Mouse (Mus musculus) embryonic facial prominence, embryonic 12.5 days (tissue): ENCODE measurements around the gene Zfp507. TPM values are rescaled to one million over a fixed set of nuclear protein-coding genes. Genes with fewer than 3 reads are reported as not detected.

Experiments used
- ATAC-seq: fragments of 200-750 bp; cut with Nextera tagmentation; 2 replicates; pipeline ENCODE4 v1.8.0; 2017; ENCODE audit not compliant: insufficient number of reproducible peaks, insufficient read depth, low FRiP score, low TSS enrichment
- H3K27ac ChIP-seq: fragments of 300-500 bp; sonication (generic); 2 replicates; pipeline ENCODE4 v1.5.1; 2016; ENCODE audit warnings: mild to moderate bottlenecking
- H3K27me3 ChIP-seq: fragments of 300-500 bp; sonication (generic); 2 replicates; pipeline ENCODE4 v1.6.1; 2016; ENCODE audit warnings: mild to moderate bottlenecking, moderate library complexity
- H3K36me3 ChIP-seq: fragments of 300-500 bp; sonication (generic); 2 replicates; pipeline ENCODE4 v1.6.1; 2016; ENCODE audit warnings: mild to moderate bottlenecking
- H3K4me1 ChIP-seq: fragments of 300-500 bp; sonication (generic); 2 replicates; pipeline ENCODE4 v1.6.1; 2016
- H3K4me2 ChIP-seq: fragments of 300-500 bp; sonication (generic); replicated peaks from 2 replicates; pipeline ENCODE4 v1.6.1; 2016; ENCODE audit warnings: mild to moderate bottlenecking, moderate library complexity
- H3K4me3 ChIP-seq: fragments of 300-500 bp; sonication (generic); 2 replicates; pipeline ENCODE4 v1.5.1; 2016; ENCODE audit warnings: mild to moderate bottlenecking
- H3K9ac ChIP-seq: fragments of 300-500 bp; sonication (generic); 2 replicates; pipeline ENCODE4 v1.6.1; 2016; ENCODE audit warnings: mild to moderate bottlenecking, moderate library complexity
- H3K9me3 ChIP-seq: fragments of 300-500 bp; sonication (generic); 2 replicates; pipeline ENCODE4 v1.6.1; 2016; ENCODE audit warnings: mild to moderate bottlenecking, moderate library complexity
- WGBS: fragments of 180-500 bp; shearing (Covaris S2); methylation state at CpG from one replicate; pipeline ENCODE4 v1.1.7; 2016; 5-methylcytosine and 5-hydroxymethylcytosine counted together
- polyA plus RNA-seq: library from polyadenylated mRNA; unstranded; fragments of >200 nt; fragmentation: Nextera tagmentation; extraction: Ambion mirVana; gene quantifications from 2 replicates; pipeline ENCODE4 v1.2.1, GENCODE M21; 2016

Zfp507 gene
- polyA plus RNA-seq, 1 experiment from 2014 or later = 29.7 TPM

DNA sequence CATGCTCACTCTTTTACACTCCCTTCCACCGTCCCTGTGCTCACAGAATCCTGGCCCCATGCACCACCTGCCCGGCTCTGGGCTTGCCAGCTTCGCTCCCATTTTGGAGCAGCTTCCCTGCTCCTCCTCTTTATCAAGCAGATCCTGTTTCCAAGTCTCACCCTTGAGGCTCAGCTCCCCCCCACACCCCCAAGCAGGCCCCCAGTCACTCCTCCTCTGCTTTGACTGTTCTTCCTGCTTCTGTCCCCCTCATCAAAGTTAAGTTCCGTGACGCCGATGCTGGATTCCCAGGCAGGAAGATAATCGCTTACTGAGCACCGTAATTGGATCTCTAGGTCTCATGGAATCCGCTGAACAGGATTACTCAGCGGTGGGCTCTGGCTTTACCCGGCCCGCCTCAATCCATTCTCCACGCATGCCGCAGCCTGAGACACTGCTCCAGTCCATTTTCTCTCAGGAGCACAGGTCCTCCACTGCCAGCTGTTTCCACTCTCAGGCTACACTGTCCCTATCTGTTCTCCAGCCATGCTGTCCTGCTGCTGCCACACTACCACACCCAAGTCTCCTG lies 55.3 kb downstream of the Zfp507 start:
- Histone ChIP-seq H3K4me2 (no peak overlapping the region), H3K9me3 (no peaks in the 10 kb centered on the region), H3K9ac (no peak overlapping the region), H3K36me3 (peaks cover 48% of the 10 kb centered on the region), H3K27me3 (no peaks in the 10 kb centered on the region), H3K4me3 (no peak overlapping the region), H3K27ac (no peak overlapping the region), H3K4me1 (no peaks in the 10 kb centered on the region)
- ATAC-seq = peak; percentile 57; the same call in 1 of the 2 replicates
- 40% methylated on average over 14 of the region's 14 CpGs for WGBS

DNA sequence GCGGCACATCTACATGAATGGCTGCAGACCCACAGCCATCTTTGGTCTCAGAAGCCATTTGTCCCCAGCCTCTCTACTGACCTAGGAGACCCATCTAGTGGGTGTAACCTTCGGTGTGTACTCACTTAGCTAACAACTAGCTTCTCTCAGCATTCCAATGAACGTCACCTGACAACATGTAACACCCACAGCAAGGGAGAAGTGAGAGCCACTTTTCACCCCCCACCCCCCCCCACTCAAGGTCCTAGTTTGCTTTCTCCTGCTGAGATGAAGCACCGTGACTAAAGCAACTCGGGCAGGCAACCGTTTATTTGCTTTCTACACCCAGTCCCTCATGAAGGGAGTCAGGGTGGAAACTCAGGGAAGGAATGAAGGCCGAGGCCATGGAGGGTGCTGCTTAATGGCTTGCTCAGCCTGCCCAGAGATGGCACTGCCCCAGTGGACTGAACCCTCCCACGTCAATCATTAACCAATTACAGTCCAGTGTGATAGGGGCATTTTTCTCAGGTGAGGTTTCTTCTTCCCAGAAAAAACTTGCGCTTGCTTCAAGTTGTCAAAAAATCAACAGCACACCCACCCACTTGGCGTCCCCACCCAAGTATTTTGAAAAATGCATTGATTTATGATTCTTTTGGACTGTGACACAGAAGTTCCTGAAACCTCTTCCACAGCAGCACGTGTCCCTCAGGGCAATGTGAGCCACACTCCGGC lies 56.0 kb downstream of the Zfp507 start:
- no peaks in the 10 kb centered on the region for H3K27me3 ChIP-seq
- no peak overlapping the region for H3K27ac ChIP-seq
- no peaks in the 10 kb centered on the region for H3K4me1 ChIP-seq
- no peaks in the 10 kb centered on the region for H3K9me3 ChIP-seq
- H3K4me2 ChIP-seq = no peak overlapping the region
- peaks cover 48% of the 10 kb centered on the region for H3K36me3 ChIP-seq
- H3K9ac ChIP-seq = no peak overlapping the region
- H3K4me3 ChIP-seq = no peak overlapping the region
- WGBS = 85% methylated on average over 12 of the region's 12 CpGs
- no peak for ATAC-seq

DNA sequence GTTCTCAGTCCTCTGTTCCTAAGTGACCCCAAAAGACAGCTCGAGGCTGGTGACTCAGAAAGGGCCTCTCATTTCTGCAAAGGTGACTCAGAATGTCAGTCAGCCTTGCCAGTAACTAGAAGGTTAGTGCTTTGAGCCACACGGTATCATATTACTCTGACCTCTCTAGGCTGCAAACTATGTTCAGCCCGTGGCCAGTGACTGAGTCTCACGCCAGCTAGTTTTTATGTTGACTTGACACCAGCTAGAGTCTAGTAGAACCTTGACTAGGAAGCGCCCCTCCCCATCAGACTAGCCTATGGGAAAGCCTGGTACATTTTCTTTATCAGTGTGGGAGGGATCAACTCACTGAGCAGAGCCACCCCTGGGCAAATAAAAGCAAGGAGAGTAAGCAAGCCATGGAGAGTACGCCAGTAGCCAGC lies 57.5 kb downstream of the Zfp507 start:
- no peak overlapping the region for H3K4me2 ChIP-seq
- H3K9me3 ChIP-seq = no peaks in the 10 kb centered on the region
- H3K27ac ChIP-seq = no peak overlapping the region
- H3K4me3 ChIP-seq = no peak overlapping the region
- H3K36me3 ChIP-seq = peaks cover 50% of the 10 kb centered on the region
- WGBS = 76% methylated on average over 6 of the region's 6 CpGs
- H3K4me1 ChIP-seq = no peaks in the 10 kb centered on the region
- H3K27me3 ChIP-seq = no peaks in the 10 kb centered on the region
- ATAC-seq = no peak
- H3K9ac ChIP-seq = no peak overlapping the region

DNA sequence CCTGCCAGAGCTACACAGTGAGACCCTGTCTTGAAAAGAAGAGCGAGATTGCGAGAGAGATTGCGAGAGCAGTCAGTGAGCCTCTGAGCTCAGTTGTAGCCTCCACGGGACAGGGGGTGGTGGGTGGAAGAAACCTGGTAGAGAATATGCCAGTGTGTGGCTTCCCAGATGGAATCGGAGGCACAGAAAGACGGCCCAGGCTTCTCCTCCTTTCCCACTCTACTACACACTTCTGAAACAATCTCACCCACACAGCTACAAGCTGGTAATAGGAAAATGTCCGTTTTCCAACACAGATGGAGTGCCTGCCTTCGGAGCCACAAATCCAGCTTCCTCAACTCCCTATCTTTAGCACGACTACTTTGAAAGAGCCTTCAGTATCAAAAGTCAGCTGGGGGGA lies 58.0 kb downstream of the Zfp507 start:
- Histone ChIP-seq H3K27me3 (no peaks in the 10 kb centered on the region), H3K36me3 (peaks cover 52% of the 10 kb centered on the region), H3K9ac (no peak overlapping the region), H3K9me3 (no peaks in the 10 kb centered on the region), H3K4me2 (no peak overlapping the region), H3K27ac (no peak overlapping the region), H3K4me1 (no peaks in the 10 kb centered on the region), H3K4me3 (no peak overlapping the region)
- ATAC-seq = no peak
- 91% methylated on average over 9 of the region's 9 CpGs for WGBS

DNA sequence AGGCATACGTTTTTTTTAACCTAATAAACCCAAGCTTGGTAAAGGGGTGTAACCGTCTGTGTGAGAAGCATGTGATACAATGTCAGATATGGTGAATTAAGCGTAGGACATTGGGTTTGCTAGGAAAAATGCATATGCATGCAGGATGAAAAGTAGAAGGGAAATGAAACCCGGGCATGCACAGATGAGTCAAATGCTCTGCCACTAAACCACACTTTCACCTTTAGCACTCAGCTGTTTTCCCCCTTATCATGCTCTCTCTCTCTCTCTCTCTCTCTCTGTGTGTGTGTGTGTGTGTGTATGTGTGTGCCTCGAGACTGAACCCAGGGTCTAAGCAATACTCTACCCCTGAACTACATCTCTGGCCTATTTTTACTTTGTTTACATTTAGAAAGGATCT lies 60.5 kb downstream of the Zfp507 start:
- Histone ChIP-seq H3K36me3 (peaks cover 49% of the 10 kb centered on the region), H3K4me3 (no peak overlapping the region), H3K9me3 (peaks cover 6% of the 10 kb centered on the region; the same call in 1 of the 2 replicates), H3K27me3 (no peaks in the 10 kb centered on the region), H3K4me2 (no peak overlapping the region), H3K9ac (no peak overlapping the region), H3K27ac (no peak overlapping the region), H3K4me1 (no peaks in the 10 kb centered on the region)
- ATAC-seq = no peak
- WGBS = 81% methylated on average over 5 of the region's 5 CpGs

DNA sequence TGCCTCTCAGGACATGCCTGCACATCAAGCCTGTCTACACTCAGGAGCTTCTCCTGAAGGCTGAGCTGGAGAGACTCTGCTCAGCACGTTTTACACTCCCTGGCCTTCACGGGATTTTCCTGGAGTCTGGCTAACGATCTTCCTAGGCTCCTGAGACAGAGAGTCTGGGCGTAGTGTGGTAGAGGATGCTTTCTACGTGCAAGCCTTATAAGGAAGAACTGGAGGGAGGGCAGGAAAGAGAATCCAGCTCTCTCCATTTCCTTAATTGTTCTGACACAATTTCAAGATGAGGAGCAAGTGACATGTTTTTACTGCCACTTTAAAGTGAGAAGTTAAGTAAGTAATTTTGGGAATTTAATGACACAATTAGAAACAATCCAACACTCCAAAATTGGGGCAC lies 60.9 kb downstream of the Zfp507 start:
- H3K36me3 ChIP-seq = peaks cover 46% of the 10 kb centered on the region

DNA sequence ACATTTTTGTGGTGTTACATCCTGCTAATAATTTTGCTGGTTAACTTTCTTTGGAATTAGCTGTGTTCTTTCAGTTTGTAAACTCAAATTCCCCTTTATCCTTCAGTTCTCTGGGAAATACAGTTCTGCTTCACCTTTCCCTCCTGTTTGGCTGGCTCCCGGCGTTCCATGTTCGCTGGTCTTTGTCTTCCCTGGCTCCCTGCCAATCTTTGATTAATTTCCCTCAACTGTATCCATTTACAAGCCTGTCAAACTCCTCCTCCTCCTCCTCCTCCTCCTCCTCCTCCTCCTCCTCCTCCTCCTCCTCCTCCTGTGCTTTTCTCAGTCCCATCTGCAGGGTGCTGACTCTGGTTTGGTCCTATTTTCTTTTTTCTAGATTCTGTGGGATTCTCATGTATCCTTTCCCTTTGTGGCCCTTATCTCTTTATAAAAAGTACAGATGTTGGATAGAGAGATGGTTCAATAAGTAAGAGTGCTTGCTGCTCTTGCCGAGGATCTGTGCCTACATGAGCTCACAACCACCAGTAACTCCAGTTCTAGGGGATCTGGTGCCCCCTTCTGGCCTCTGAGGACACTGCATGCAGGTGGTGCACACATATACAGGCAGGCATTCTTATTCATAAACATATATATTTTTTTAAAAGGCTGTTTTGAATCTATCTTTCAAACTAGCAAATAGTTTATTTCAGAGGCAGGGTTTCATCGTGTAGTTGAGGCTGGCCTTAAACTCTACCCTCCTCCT lies 62.1 kb downstream of the Zfp507 start:
- Histone ChIP-seq H3K4me1 (no peaks in the 10 kb centered on the region), H3K27ac (no peak overlapping the region), H3K9me3 (peaks cover 6% of the 10 kb centered on the region; the same call in 1 of the 2 replicates), H3K9ac (no peak overlapping the region), H3K4me2 (no peak overlapping the region), H3K36me3 (peaks cover 37% of the 10 kb centered on the region), H3K4me3 (no peak overlapping the region), H3K27me3 (no peaks in the 10 kb centered on the region)
- WGBS = 71% methylated on average over 5 of the region's 5 CpGs
- no peak for ATAC-seq

More for the DNA sequence above, 60.9 kb downstream of the Zfp507 start:
- Histone ChIP-seq H3K27me3 (no peaks in the 10 kb centered on the region), H3K4me1 (no peaks in the 10 kb centered on the region), H3K9me3 (peaks cover 6% of the 10 kb centered on the region; the same call in 1 of the 2 replicates), H3K9ac (no peak overlapping the region), H3K4me2 (no peak overlapping the region), H3K4me3 (no peak overlapping the region), H3K27ac (no peak overlapping the region)
- WGBS = 82% methylated on average over 5 of the region's 5 CpGs
- no peak for ATAC-seq

DNA sequence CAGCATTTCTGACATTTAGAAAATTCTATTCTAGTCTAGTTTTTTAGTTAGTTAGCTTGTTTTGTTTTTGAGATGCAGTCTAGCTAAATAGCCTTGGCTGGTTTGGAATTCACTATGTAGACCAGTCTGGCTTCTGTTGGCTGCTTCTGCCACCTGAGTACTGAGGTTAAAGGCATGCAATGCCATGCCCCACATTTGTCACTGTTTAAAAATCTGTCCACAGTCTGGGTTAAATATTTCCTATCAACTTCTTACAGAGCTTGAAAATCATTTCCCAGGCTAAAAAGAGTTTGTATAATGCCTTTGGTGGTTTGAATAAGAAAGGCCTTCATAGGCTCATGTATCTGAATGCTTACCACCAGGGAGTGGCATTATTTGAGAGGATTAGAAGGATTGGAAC lies 63.9 kb downstream of the Zfp507 start:
- H3K27me3 ChIP-seq = no peaks in the 10 kb centered on the region
- no peak overlapping the region for H3K9ac ChIP-seq
- ATAC-seq = no peak
- peaks cover 6% of the 10 kb centered on the region; the same call in 1 of the 2 replicates for H3K9me3 ChIP-seq
- H3K4me1 ChIP-seq = no peaks in the 10 kb centered on the region; the same call in 1 of the 2 replicates
- H3K4me3 ChIP-seq = no peak overlapping the region
- no peak overlapping the region for H3K27ac ChIP-seq
- no peak overlapping the region for H3K4me2 ChIP-seq
- peaks cover 35% of the 10 kb centered on the region for H3K36me3 ChIP-seq

DNA sequence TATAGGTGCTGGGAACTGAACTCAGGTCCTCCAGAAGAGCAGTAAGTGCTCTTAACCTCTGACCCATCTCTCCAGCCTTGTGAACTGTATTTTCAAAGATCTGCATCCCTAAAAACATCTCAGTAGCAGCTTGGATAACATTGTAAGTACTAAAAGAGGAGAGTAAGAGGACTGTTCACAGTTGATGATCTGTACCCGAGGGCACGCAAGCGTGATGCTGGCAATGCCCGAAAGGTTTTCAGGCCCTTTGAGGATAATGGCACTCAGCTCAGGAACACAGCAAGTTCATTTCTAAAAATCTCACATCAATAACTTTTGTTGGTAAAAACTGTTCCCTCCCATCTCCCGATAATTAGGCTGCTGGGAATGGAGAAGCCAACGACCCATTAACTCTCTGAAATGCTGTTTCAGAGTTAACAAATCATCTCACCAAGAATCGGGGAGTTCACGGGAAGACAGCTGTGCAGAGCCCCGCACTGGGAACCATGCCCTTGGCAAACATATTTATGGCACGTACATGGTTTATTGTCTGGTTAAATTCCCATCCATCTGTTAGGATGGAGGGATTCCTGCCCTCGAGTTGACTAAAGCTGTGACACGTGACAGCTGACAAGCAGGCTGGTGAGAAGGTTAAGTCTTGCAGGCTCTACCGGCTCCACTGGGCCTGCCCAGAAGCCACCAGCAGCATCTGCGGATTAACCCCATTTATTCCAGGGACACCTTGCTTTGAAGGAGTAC lies 69.3 kb downstream of the Zfp507 start:
- no peak overlapping the region for H3K4me3 ChIP-seq
- H3K36me3 ChIP-seq = peaks cover 27% of the 10 kb centered on the region
- ATAC-seq = no peak
- H3K27me3 ChIP-seq = no peaks in the 10 kb centered on the region
- H3K9ac ChIP-seq = no peak overlapping the region
- no peak overlapping the region for H3K4me2 ChIP-seq
- no peak overlapping the region for H3K27ac ChIP-seq
- no peaks in the 10 kb centered on the region; the same call in 1 of the 2 replicates for H3K4me1 ChIP-seq
- peaks cover 6% of the 10 kb centered on the region; the same call in 1 of the 2 replicates for H3K9me3 ChIP-seq
- WGBS = 80% methylated on average over 14 of the region's 14 CpGs

DNA sequence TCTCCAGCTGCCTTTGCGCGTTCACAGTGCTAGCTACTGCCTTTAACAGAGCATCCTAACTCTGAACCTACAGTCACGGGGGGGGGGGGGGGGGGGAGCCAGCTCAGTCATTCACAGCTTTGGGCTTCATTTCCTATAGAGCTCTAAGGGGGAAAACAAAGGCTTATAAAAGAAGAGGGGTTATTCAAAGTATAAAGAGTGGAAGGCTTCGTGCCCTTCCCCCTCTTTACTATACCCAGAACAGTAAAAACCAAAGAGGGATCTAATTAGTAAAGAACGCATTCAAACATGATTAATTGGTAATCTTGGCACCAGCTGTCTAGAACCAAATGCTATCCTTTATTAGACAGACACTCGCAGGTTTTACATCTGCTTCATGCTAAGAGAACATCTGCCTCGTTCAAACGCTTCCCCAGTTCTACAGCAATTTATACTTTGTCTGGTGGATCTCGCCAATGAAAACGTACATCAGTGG lies 70.2 kb downstream of the Zfp507 start:
- H3K27ac ChIP-seq = no peak overlapping the region
- WGBS = 84% methylated on average over 10 of the region's 10 CpGs
- no peaks in the 10 kb centered on the region; the same call in 1 of the 2 replicates for H3K4me1 ChIP-seq
- peaks cover 30% of the 10 kb centered on the region for H3K36me3 ChIP-seq
- no peaks in the 10 kb centered on the region for H3K27me3 ChIP-seq
- no peak overlapping the region for H3K9ac ChIP-seq
- H3K4me3 ChIP-seq = no peak overlapping the region
- H3K4me2 ChIP-seq = no peak overlapping the region
- peaks cover 2% of the 10 kb centered on the region; the same call in 1 of the 2 replicates for H3K9me3 ChIP-seq
- no peak for ATAC-seq

DNA sequence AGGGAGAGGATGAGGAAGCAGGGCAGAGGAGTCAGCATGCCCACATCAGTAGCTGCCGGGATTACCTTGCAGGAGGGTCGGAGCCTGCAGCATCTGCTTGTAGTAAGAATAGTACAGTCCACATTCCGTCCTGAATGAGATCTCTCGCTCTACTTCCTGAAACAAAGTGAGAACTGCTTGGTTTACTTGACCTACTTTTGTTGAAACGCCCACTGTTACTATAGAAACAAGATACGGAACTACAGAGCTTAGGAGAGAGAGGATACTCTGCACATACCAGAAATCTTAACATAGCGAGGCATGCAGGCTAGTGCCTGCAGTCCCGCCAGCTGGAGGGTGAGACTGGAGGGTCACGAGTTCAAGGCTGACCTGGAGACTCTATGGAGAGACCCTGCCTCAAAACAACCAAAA lies 73.2 kb downstream of the Zfp507 start:
- Histone ChIP-seq H3K4me3 (no peak overlapping the region), H3K27me3 (no peaks in the 10 kb centered on the region), H3K4me1 (no peaks in the 10 kb centered on the region; the same call in 1 of the 2 replicates), H3K9me3 (no peaks in the 10 kb centered on the region), H3K36me3 (peaks cover 47% of the 10 kb centered on the region), H3K27ac (no peak overlapping the region), H3K4me2 (no peak overlapping the region), H3K9ac (no peak overlapping the region)
- ATAC-seq = no peak
- WGBS = 91% methylated on average over 9 of the region's 9 CpGs
